Mouse (Mus musculus): ENCODE data around the gene Rbm12. TPM values are rescaled to one million over a fixed set of nuclear protein-coding genes. Genes with fewer than 3 reads are reported as not detected.

The Rbm12 gene
- polyA plus RNA-seq (2016; fragmentation: Nextera tagmentation; extraction: Ambion mirVana), result 38.7 and 43.0 TPM in 2 replicates

GRCm38 (mm10) chr2:156111358-156112079 is at the start of gene Rbm12, which contains the start of gene Cpne1:
TSS of gene Rbm12 (minus strand) at chr2:156111978.
TSS of gene Cpne1 (minus strand) at chr2:156111965.
- Histone ChIP-seq H3K9ac (peak within 1 kb of the TSS; percentile 97), H3K4me2 (replicated peaks) (peak within 1 kb of the TSS; percentile 61), H3K4me3 (peak within 1 kb of the TSS; percentile 85), H3K36me3 (no peaks in the 10 kb centered on the region), H3K9me3 (no peaks in the 10 kb centered on the region), H3K4me1 (peaks cover 13% of the 10 kb centered on the region), H3K27ac (peak within 1 kb of the TSS; percentile 90), H3K27me3 (no peaks in the 10 kb centered on the region)
- peak; percentile 82 for ATAC-seq (ENCODE audit: insufficient number of reproducible peaks, insufficient read depth, low FRiP score, low TSS enrichment)
- WGBS, result 1% methylated on average over 74 of the region's 74 CpGs

GRCm38 (mm10) chr2:156151538-156151937 is 39.8 kb upstream of the Rbm12 start:
- peaks cover 60% of the 10 kb centered on the region for H3K36me3 ChIP-seq
- H3K9me3 ChIP-seq, result no peaks in the 10 kb centered on the region
- no peak for ATAC-seq (ENCODE audit: insufficient number of reproducible peaks, insufficient read depth, low FRiP score, low TSS enrichment)

GRCm38 (mm10) chr2:156147316-156147915 is 35.6 kb upstream of the Rbm12 start:
- H3K36me3 ChIP-seq, result peaks cover 34% of the 10 kb centered on the region
- H3K27me3 ChIP-seq, result no peaks in the 10 kb centered on the region
- no peak for ATAC-seq (ENCODE audit: insufficient number of reproducible peaks, insufficient read depth, low FRiP score, low TSS enrichment)
- 88% methylated on average over 3 of the region's 3 CpGs for WGBS
- H3K4me2 ChIP-seq (replicated peaks), result no peak overlapping the region
- no peak overlapping the region for H3K27ac ChIP-seq
- no peak overlapping the region for H3K9ac ChIP-seq
- no peak overlapping the region for H3K4me3 ChIP-seq
- H3K4me1 ChIP-seq, result peaks cover 13% of the 10 kb centered on the region; the same call in 1 of the 2 replicates
- no peaks in the 10 kb centered on the region for H3K9me3 ChIP-seq

More at GRCm38 (mm10) chr2:156151538-156151937, 39.8 kb upstream of the Rbm12 start:
- no peak overlapping the region for H3K4me3 ChIP-seq
- no peak overlapping the region for H3K4me2 ChIP-seq (replicated peaks)
- no peaks in the 10 kb centered on the region for H3K27me3 ChIP-seq
- H3K9ac ChIP-seq, result no peak overlapping the region
- H3K27ac ChIP-seq, result no peak overlapping the region
- no peaks in the 10 kb centered on the region for H3K4me1 ChIP-seq

GRCm38 (mm10) chr2:156146272-156146989 is 34.7 kb upstream of the Rbm12 start:
- peaks cover 13% of the 10 kb centered on the region; the same call in 1 of the 2 replicates for H3K4me1 ChIP-seq
- no peak overlapping the region for H3K27ac ChIP-seq
- H3K9ac ChIP-seq, result no peak overlapping the region
- 80% methylated on average over 5 of the region's 5 CpGs for WGBS
- H3K27me3 ChIP-seq, result no peaks in the 10 kb centered on the region
- no peak overlapping the region for H3K4me3 ChIP-seq
- no peak for ATAC-seq (ENCODE audit: insufficient number of reproducible peaks, insufficient read depth, low FRiP score, low TSS enrichment)
- no peaks in the 10 kb centered on the region for H3K9me3 ChIP-seq
- peaks cover 35% of the 10 kb centered on the region for H3K36me3 ChIP-seq
- no peak overlapping the region for H3K4me2 ChIP-seq (replicated peaks)

- Histone ChIP-seq H3K4me3 (no peak overlapping the region), H3K4me2 (replicated peaks) (peak overlapping the region; percentile 68)
- WGBS, result 57% methylated on average over 11 of the region's 11 CpGs
Measured at GRCm38 (mm10) chr2:156145486-156146130, 33.8 kb upstream of the Rbm12 start.

GRCm38 (mm10) chr2:156143953-156144724 is 32.4 kb upstream of the Rbm12 start, which contains the start of the genes Romo1 and Nfs1:
TSS of gene Romo1 (plus strand) at chr2:156144039.
TSS of gene Nfs1 (minus strand) at chr2:156144186.
- Histone ChIP-seq H3K27ac (peak within 1 kb of the TSS; percentile 94), H3K4me1 (peaks cover 13% of the 10 kb centered on the region; the same call in 1 of the 2 replicates), H3K9ac (peak within 1 kb of the TSS; percentile 81), H3K9me3 (no peaks in the 10 kb centered on the region), H3K36me3 (peaks cover 28% of the 10 kb centered on the region), H3K4me3 (peak within 1 kb of the TSS; percentile 84), H3K4me2 (replicated peaks) (peak within 1 kb of the TSS; percentile 68), H3K27me3 (no peaks in the 10 kb centered on the region)
- peak; percentile 99 for ATAC-seq (ENCODE audit: insufficient number of reproducible peaks, insufficient read depth, low FRiP score, low TSS enrichment)
- under 1% methylated on average over 70 of the region's 70 CpGs for WGBS

More at GRCm38 (mm10) chr2:156145486-156146130, 33.8 kb upstream of the Rbm12 start:
- Histone ChIP-seq H3K9ac (no peak overlapping the region), H3K36me3 (peaks cover 38% of the 10 kb centered on the region), H3K27ac (no peak overlapping the region), H3K27me3 (no peaks in the 10 kb centered on the region), H3K9me3 (no peaks in the 10 kb centered on the region), H3K4me1 (peaks cover 13% of the 10 kb centered on the region; the same call in 1 of the 2 replicates)
- ATAC-seq (ENCODE audit: insufficient number of reproducible peaks, insufficient read depth, low FRiP score, low TSS enrichment), result no peak

- Histone ChIP-seq H3K27ac (peak overlapping the region; percentile 94; the same call in 1 of the 2 replicates), H3K4me1 (peaks cover 13% of the 10 kb centered on the region; the same call in 1 of the 2 replicates), H3K27me3 (no peaks in the 10 kb centered on the region), H3K9ac (peak overlapping the region; percentile 81), H3K4me2 (replicated peaks) (peak overlapping the region; percentile 68), H3K9me3 (no peaks in the 10 kb centered on the region), H3K4me3 (peak overlapping the region; percentile 84), H3K36me3 (peaks cover 21% of the 10 kb centered on the region)
- WGBS, result 2% methylated on average over 16 of the region's 16 CpGs
- ATAC-seq (ENCODE audit: insufficient number of reproducible peaks, insufficient read depth, low FRiP score, low TSS enrichment), result no peak
Measured at GRCm38 (mm10) chr2:156143367-156143766, 31.6 kb upstream of the Rbm12 start.

- Histone ChIP-seq H3K9ac (peak overlapping the region; percentile 81; the same call in 1 of the 2 replicates), H3K36me3 (peaks cover 15% of the 10 kb centered on the region), H3K4me3 (peak overlapping the region; percentile 84), H3K27me3 (no peaks in the 10 kb centered on the region), H3K4me2 (replicated peaks) (peak overlapping the region; percentile 68), H3K4me1 (peaks cover 13% of the 10 kb centered on the region; the same call in 1 of the 2 replicates), H3K27ac (0 out of 2 replicates have a peak overlapping the region, but pooled peaks have one; percentile 94), H3K9me3 (no peaks in the 10 kb centered on the region)
- WGBS, result 86% methylated on average over 2 of the region's 2 CpGs
- no peak for ATAC-seq (ENCODE audit: insufficient number of reproducible peaks, insufficient read depth, low FRiP score, low TSS enrichment)
Measured at GRCm38 (mm10) chr2:156142820-156143219, 31.0 kb upstream of the Rbm12 start.

GRCm38 (mm10) chr2:156135695-156136094 is 23.9 kb upstream of the Rbm12 start:
- 86% methylated on average over 6 of the region's 6 CpGs for WGBS
- no peaks in the 10 kb centered on the region for H3K27me3 ChIP-seq
- no peak for ATAC-seq (ENCODE audit: insufficient number of reproducible peaks, insufficient read depth, low FRiP score, low TSS enrichment)
- no peak overlapping the region for H3K4me2 ChIP-seq (replicated peaks)
- no peaks in the 10 kb centered on the region for H3K4me1 ChIP-seq
- no peaks in the 10 kb centered on the region for H3K36me3 ChIP-seq
- H3K4me3 ChIP-seq, result no peak overlapping the region
- no peaks in the 10 kb centered on the region for H3K9me3 ChIP-seq
- H3K9ac ChIP-seq, result no peak overlapping the region
- H3K27ac ChIP-seq, result no peak overlapping the region

- Histone ChIP-seq H3K9ac (no peak overlapping the region), H3K4me1 (no peaks in the 10 kb centered on the region), H3K9me3 (no peaks in the 10 kb centered on the region), H3K4me2 (replicated peaks) (no peak overlapping the region), H3K27me3 (no peaks in the 10 kb centered on the region), H3K36me3 (no peaks in the 10 kb centered on the region), H3K4me3 (no peak overlapping the region), H3K27ac (no peak overlapping the region)
- WGBS, result 80% methylated on average over 5 of the region's 5 CpGs
- ATAC-seq (ENCODE audit: insufficient number of reproducible peaks, insufficient read depth, low FRiP score, low TSS enrichment), result no peak
Measured at GRCm38 (mm10) chr2:156134161-156134560, 22.4 kb upstream of the Rbm12 start.
